21 mouse cellular contexts compared by ENCODE assay signal in the genomic region with DNA sequence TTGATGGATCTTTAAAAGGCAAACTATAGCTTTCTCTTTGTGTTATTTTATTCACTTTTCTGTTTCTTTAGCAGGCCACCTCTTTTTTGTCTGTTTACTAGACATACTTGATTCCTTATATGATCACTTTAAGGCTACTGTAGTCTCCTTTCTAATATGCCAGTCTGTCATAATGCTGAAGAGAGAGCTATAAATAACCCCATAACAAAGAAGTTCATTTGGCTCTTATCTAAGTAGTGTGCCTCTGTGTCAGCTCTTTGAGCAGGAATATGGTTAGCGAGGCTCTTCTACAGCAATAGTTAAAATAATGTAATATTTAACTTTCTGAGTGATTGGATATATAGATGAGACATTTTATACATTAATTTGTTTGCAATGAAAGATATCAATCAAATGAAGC.
DNase-seq lines count a peak whose midpoint lies in the region; ATAC-seq and TF ChIP-seq lines count a peak whose summit lies in the region.
"Had no signal": no experiment of that assay in that cellular context is flagged by ENCODE, and none has a peak within 500 bp of the region (broad histone marks: within the 10 kb centered on the region; RNA-seq: fewer than 3 reads in every experiment).

No protein-coding gene starts in this region.

- peak; percentile 72 for ATAC-seq in heart, embryonic 16.5 days (replicated peaks; ENCODE audit: extremely low read depth, insufficient read depth, low FRiP score)
- ATAC-seq in heart, postnatal 0 days (ENCODE audit: insufficient read depth, low read depth): 0 out of 2 replicates have a peak, but pooled peaks have one; percentile 63
- no peak for ATAC-seq in midbrain, embryonic 11.5 days (ENCODE audit: low FRiP score)
- no peak for ATAC-seq in midbrain, embryonic 13.5 days
- ATAC-seq: activated CD4-positive, CD25-positive, alpha-beta regulatory T cell, adult 4 months; CD4-positive, CD25-positive, alpha-beta regulatory T cell, adult 4 months; Patski had no signal

- H3K9ac ChIP-seq in heart, embryonic 16.5 days (ENCODE audit: low read length): no peak overlapping the region
- no peak overlapping the region for H3K9ac ChIP-seq in heart, postnatal 0 days (replicated peaks; ENCODE audit: low read depth, low read length)
- no peak overlapping the region for H3K9ac ChIP-seq in midbrain, embryonic 11.5 days (ENCODE audit: low read length)
- no peak overlapping the region for H3K9ac ChIP-seq in midbrain, embryonic 13.5 days (replicated peaks)

- WGBS in heart, embryonic 16.5 days: 41% methylated on average over 1 of the region's 1 CpGs
- 33% methylated on average over 1 of the region's 1 CpGs for WGBS in heart, postnatal 0 days
- WGBS in midbrain, embryonic 11.5 days: 87% methylated on average over 1 of the region's 1 CpGs
- 94% methylated on average over 1 of the region's 1 CpGs for WGBS in midbrain, embryonic 13.5 days

- intact Hi-C loops in heart, postnatal 14 days (cut with DNase I): no loop called here

- no peaks in the 10 kb centered on the region for H3K27me3 ChIP-seq in heart, embryonic 16.5 days (ENCODE audit: control insufficient read depth, insufficient read depth, low read length)
- no peaks in the 10 kb centered on the region for H3K27me3 ChIP-seq in heart, postnatal 0 days (ENCODE audit: control insufficient read depth, insufficient read depth, low read length)
- H3K27me3 ChIP-seq in midbrain, embryonic 11.5 days (ENCODE audit: control insufficient read depth, insufficient read depth, low read length): no peaks in the 10 kb centered on the region
- no peaks in the 10 kb centered on the region for H3K27me3 ChIP-seq in midbrain, embryonic 13.5 days
- H3K27me3 ChIP-seq: CH12.LX had no signal

- no peak for TF ChIP-seq CTCF in heart, postnatal 0 days (IDR thresholded peaks at IDR 0.05; ENCODE audit: low read depth)

- DNase-seq in heart, adult 8-10 months (ENCODE audit: low spot score): no peak
- DNase-seq in heart, postnatal 0 days (ENCODE audit: low spot score): peak; percentile 82
- DNase-seq in heart, postnatal 14 days: no peak
- peak; percentile 66 for DNase-seq in midbrain, embryonic 11.5 days (ENCODE audit: low spot score, missing footprints)
- DNase-seq: adrenal gland, adult 2 months; adrenal gland, adult 8-10 months; adrenal gland, postnatal 10 days; adrenal gland, postnatal 14 days; adrenal gland, postnatal 25 days; adrenal gland, postnatal 36 days; B cell, adult 2 months; cerebellum, adult 11 months; cerebellum, adult 11-12 months; cerebellum, adult 18-20 months had no signal

- no peak overlapping the region for H3K4me2 ChIP-seq in heart, embryonic 16.5 days (ENCODE audit: low read depth, low read length)
- no peak overlapping the region for H3K4me2 ChIP-seq in heart, postnatal 0 days (ENCODE audit: low read depth, low read length)
- H3K4me2 ChIP-seq in midbrain, embryonic 11.5 days: no peak overlapping the region
- no peak overlapping the region for H3K4me2 ChIP-seq in midbrain, embryonic 13.5 days (replicated peaks)

- no peak for TF ChIP-seq EP300 in heart, postnatal 0 days (IDR thresholded peaks at IDR 0.05; ENCODE audit: low read depth)

- H3K4me1 ChIP-seq in heart, embryonic 16.5 days (ENCODE audit: control insufficient read depth, insufficient read depth, low read length): 0 out of 2 replicates have a peak, but pooled peaks cover 2% of the 10 kb centered on the region
- no peaks in the 10 kb centered on the region for H3K4me1 ChIP-seq in heart, postnatal 0 days (ENCODE audit: control insufficient read depth, insufficient read depth)
- no peaks in the 10 kb centered on the region for H3K4me1 ChIP-seq in midbrain, embryonic 11.5 days (ENCODE audit: control insufficient read depth, insufficient read depth, low read length)
- peaks cover 14% of the 10 kb centered on the region for H3K4me1 ChIP-seq in midbrain, embryonic 13.5 days (replicated peaks)

- no peak overlapping the region for H3K4me3 ChIP-seq in heart, embryonic 16.5 days (ENCODE audit: low read length)
- H3K4me3 ChIP-seq in heart, postnatal 0 days (ENCODE audit: low read depth, low read length): no peak overlapping the region
- no peak overlapping the region for H3K4me3 ChIP-seq in midbrain, embryonic 11.5 days (ENCODE audit: low read depth, low read length)
- H3K4me3 ChIP-seq in midbrain, embryonic 13.5 days (replicated peaks): no peak overlapping the region

- no peaks in the 10 kb centered on the region for H3K9me3 ChIP-seq in heart, embryonic 16.5 days (replicated peaks; ENCODE audit: control insufficient read depth, low read length)
- no peaks in the 10 kb centered on the region for H3K9me3 ChIP-seq in heart, postnatal 0 days (replicated peaks; ENCODE audit: control insufficient read depth, low read length)
- no peaks in the 10 kb centered on the region for H3K9me3 ChIP-seq in midbrain, embryonic 11.5 days (ENCODE audit: control insufficient read depth, low read length)
- H3K9me3 ChIP-seq in midbrain, embryonic 13.5 days: no peaks in the 10 kb centered on the region
- H3K9me3 ChIP-seq: G1E had no signal

- H3K27ac ChIP-seq in heart, embryonic 16.5 days (ENCODE audit: low read length): no peak overlapping the region
- no peak overlapping the region for H3K27ac ChIP-seq in heart, postnatal 0 days (ENCODE audit: low read depth)
- no peak overlapping the region for H3K27ac ChIP-seq in midbrain, embryonic 11.5 days (ENCODE audit: low read depth, low read length)
- H3K27ac ChIP-seq in midbrain, embryonic 13.5 days: no peak overlapping the region

- no peaks in the 10 kb centered on the region for H3K36me3 ChIP-seq in heart, embryonic 16.5 days (ENCODE audit: control insufficient read depth, insufficient read depth)
- no peaks in the 10 kb centered on the region for H3K36me3 ChIP-seq in heart, postnatal 0 days (replicated peaks; ENCODE audit: control insufficient read depth, insufficient read depth, low read length)
- H3K36me3 ChIP-seq in midbrain, embryonic 11.5 days (ENCODE audit: control insufficient read depth, insufficient read depth, low read length): no peaks in the 10 kb centered on the region
- H3K36me3 ChIP-seq in midbrain, embryonic 13.5 days: no peaks in the 10 kb centered on the region
- H3K36me3 ChIP-seq: G1E had no signal

Comparison
In these comparisons a context has a peak if more than half of its experiments do, and no peak if none do; other contexts are left out.
1. DNase-seq: peak in heart, postnatal 0 days (single experiment) and midbrain, embryonic 11.5 days (single experiment); none in heart, adult 8-10 months (single experiment) and heart, postnatal 14 days (0 of 2).
2. ATAC-seq: peak in heart, embryonic 16.5 days (single experiment) and heart, postnatal 0 days (single experiment); none in midbrain, embryonic 11.5 days (single experiment) and midbrain, embryonic 13.5 days (single experiment).